Mouse (Mus musculus): ENCODE measurements around the gene Itgal.
"Not testable (repeated sequence)": the region's sequence is repeated elsewhere in the genome, so short reads cannot be mapped to it uniquely, and the experiment has no call there.

Itgal gene

GRCm38 (mm10) chr7:127342332-127342731, 46.3 kb downstream of the Itgal start:
- no peak for DNase-seq (ENCODE audit: low spot score)

- no peak for DNase-seq (ENCODE audit: low spot score)
These were observed 46.8 kb downstream of the Itgal start for GRCm38 (mm10) chr7:127342888-127343287.

DNA sequence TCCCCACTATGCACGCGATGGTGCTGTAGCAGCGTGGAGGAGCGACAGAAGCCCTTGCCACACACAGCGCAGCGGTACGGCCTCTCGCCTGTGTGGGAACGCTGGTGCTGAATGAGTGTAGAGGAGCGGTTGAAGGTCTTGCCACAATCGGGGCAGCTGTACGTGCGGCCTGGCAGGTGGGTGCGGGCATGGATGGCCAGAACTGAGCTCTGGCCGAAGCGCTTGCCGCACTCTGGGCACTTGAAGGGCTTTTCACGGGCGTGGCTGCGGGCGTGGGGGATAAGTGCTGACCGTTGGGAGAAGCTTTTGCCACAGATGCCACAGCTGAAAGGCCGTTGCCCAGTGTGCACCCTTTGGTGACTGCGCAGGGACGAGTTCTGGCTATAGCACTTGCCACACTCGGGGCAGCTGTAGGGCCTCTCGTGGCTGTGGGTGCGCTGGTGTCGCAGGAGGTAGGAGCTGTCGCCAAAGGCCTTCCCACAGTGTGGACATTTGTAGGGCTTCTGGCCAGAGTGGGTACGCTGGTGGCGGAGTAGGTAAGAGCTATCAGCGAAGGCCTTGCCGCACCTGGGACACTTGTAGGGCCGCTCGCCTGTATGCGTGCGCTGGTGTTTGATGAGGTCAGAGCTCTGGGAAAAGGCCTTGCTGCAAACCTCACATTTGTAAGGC, 47.4 kb downstream of the Itgal start:
- no peak for DNase-seq (ENCODE audit: low spot score)

GRCm38 (mm10) chr7:127344371-127344770, 48.3 kb downstream of the Itgal start:
- DNase-seq (ENCODE audit: low spot score) = no peak

DNA sequence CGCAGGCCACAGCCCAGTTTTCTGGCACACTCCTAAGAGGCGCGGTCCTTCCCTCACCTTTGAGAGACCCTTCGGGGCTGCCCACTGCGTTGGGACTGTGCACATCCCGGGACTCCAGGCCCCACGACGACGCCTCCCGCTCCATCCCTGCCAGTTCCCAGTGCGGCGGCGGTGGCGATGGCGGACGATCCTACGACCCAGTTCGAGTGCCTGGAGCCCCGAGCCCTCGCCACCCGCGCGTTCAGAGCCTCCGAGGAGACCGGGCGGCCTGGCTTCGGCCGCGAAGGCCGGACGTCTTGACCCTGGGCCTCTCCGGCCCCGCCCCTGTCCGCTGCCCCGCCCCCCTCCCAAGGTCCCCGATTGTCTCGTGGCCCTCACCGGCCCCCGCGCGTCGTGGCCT, 49.0 kb downstream of the Itgal start:
- peak; percentile 48 for DNase-seq (ENCODE audit: low spot score)

- peak; percentile 93 for DNase-seq (ENCODE audit: low spot score)
These were observed 49.7 kb downstream of the Itgal start, which contains the start of gene Zfp768 for GRCm38 (mm10) chr7:127345512-127346325. Zfp768 (minus strand) TSS chr7:127345589.

- DNase-seq (ENCODE audit: low spot score) = peak; percentile 48
These were observed 50.6 kb downstream of the Itgal start for GRCm38 (mm10) chr7:127346676-127347075.

- no peak for DNase-seq (ENCODE audit: low spot score)
These were observed 55.4 kb downstream of the Itgal start for GRCm38 (mm10) chr7:127351230-127352004.

- no peak for DNase-seq (ENCODE audit: low spot score)
These were observed 59.7 kb downstream of the Itgal start for GRCm38 (mm10) chr7:127355796-127356195.

GRCm38 (mm10) chr7:127357871-127358270, 61.8 kb downstream of the Itgal start:
- no peak for DNase-seq (ENCODE audit: low spot score)

DNA sequence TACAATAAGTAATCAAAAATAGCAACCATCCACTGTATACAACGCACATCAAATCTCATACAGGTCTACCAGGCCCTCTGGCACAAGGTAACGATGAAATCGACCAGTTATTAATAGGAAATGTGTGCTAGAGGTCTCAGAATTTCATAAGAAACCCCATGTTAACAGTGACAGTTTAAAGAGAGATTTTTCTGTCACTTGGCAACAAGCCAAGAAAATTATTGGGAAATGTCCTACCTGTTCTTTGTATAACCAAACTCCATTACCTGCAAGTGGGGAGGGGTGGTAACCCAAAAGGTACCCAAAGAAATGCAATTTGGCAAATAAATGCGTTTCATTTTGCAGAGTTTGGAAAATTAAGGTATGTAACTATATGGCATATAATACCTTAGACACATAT, 62.4 kb downstream of the Itgal start:
- no peak for DNase-seq (ENCODE audit: low spot score)

GRCm38 (mm10) chr7:127360265-127360664, 64.2 kb downstream of the Itgal start:
- no peak for DNase-seq (ENCODE audit: low spot score)

GRCm38 (mm10) chr7:127361449-127361848, 65.4 kb downstream of the Itgal start:
- no peak for DNase-seq (ENCODE audit: low spot score)

DNA sequence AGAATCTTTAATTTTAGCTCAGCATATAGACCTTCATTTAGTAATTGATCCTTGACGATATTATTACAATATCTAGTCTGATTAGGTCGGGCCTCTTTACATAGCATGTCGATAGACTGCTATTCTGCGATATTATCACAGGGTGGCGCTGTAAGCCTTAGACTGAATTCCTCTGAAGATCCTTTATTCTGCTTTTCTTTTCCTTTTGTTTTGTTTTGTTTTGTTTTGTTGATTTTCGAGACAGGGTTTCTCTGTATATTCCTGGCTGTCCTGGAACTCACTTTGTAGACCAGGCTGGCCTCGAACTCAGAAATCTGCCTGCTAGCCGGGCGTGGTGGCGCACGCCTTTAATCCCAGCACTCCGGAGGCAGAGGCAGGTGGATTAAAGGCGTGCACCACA, 66.4 kb downstream of the Itgal start:
- not testable (repeated sequence) for DNase-seq (ENCODE audit: low spot score)

DNA sequence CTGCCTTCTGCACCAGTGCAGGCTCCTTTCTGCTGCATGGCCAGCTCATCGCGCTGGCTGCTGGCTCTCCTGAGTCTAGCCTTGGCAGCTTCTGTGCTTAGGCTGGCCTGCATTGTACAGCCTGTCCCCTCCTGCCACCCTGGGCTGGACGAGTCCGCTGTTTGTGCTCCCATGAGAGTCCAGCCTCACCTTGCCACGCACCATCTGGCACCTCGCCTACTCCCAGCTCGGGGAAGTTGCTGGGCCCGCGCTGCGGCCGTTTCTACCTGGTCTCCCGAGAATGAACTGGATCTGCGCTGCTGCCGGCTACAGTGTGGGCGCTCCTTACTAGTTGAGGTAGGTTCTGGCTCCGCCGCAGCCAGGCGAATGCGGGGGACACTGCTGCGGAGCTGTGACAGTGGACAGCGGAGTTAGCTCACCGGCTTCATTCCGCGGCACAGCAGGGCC, 67.4 kb downstream of the Itgal start:
- DNase-seq (ENCODE audit: low spot score) = no peak

- DNase-seq (ENCODE audit: low spot score) = no peak
These were observed 68.1 kb downstream of the Itgal start for GRCm38 (mm10) chr7:127364166-127364565.

- no peak for DNase-seq (ENCODE audit: low spot score)
These were observed 70.2 kb downstream of the Itgal start for GRCm38 (mm10) chr7:127366249-127366648.

DNA sequence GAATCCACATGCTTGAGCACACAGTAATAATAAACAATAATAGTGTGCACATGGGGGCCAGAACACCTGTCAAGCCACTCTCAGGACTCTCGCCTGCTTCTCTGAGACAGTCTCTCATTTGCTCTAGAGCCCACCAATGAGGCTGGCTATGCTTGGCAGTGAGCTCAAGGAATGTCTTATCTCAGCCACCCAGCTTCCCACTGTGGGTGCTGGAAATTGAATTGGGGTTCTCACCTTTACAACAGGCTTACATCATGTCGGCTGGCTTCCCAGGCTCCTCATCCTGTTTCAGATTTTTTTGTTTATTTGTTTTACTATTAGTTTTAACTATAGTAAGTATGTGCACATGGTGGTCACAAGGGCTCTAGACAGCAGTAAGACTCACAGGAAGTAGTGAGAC, 75.2 kb downstream of the Itgal start:
- DNase-seq (ENCODE audit: low spot score) = no peak

DNA sequence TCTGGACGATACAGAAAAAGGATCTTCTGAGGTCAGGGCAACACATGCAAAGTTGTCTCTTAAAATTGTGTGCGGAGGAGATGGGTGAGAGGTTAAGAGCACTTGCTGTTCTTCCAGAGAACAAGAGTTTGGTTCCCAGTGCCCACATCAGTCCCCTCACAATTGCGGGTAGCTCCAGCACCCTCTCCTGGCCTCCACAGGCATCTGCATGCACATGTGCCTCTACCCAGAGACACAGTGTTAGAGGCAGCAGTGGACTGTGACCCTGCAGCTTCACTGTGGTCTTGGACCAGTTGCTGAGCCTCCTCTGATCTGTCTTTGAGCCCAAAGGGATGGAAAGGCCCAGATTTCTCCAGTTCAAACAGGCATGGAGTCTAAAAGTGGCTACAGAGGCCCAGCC, 75.8 kb downstream of the Itgal start:
- not testable (repeated sequence) for DNase-seq (ENCODE audit: low spot score)

DNA sequence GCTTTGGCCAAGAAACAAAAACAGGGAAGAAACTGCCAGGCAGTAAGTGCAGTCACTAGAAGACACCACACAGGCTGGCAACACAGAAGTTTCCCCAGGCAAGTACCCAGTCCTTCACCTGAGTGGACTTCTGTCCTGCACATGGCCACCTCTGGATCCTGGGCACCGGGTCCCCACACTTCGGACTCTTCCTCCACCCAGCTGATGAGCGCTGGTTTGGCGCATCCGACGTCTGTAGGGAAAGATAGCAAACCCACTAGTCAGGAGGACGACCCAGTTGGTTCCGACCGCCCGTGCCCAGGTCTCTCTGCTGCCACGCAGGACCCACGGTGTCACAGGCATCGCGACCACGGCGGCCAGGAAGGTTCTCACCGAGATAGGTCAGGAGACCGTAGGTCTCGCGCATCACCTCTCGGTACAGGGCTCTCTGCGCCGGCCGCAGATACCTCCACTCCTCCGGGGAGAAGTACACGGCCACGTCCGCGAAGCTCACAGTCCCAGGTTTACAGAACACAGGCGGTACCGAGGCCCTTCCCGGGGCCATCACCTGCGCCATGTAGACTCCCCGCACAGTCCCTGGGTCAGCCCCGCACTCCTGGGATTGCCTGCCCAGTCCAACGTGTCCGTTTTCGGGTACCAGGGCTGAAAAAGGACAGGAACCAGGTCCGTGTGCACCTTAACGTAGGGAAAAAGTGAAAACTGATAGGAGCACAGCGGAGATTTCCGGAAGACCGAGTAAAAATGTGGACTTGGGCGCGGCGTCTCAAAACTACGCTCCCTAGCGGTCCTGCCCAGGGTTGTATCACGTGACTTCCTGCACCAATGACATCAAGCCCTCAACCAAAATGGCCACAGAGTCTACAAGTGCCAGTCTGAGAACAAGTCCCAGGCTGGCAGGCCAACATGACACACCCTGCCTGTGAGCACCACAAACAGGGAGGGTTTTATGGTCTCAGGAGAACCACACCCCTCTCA, 79.5 kb downstream of the Itgal start, which contains the start of gene Zfp747:
Gene Zfp747 (minus strand): TSS at position 780 of the 975 bp plus-strand sequence.
- DNase-seq (ENCODE audit: low spot score) = peak; percentile 90

DNA sequence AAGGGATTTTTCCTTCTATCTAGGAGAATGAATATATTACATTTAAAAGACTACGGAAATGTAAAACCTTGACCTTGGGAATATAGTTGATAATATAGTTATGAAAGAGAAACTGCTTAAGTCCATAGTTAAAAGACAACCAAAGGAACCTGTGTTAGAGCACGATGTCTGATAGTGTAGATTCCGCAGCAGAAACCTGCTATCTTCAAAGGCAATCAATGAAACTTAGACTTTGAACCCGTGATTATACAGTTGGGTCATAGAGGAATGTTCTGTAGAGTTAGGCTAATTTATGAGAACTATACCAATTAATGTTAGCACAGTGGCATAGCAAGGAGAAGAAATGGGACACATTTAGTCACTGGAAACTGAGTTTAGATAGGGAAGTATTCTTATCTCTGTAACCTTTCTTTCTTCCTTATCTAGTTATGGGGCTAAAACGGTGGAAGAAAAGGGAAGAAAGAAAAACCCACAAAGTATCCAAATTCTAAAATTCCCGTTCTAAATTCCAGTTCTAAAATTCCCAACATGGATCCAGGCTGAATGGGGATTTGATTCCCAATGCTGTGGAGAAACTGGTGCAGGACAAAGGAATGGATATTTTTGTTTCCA, 82.4 kb downstream of the Itgal start:
- DNase-seq (ENCODE audit: low spot score) = no peak

Data from urinary bladder, postnatal 25 days (tissue).